Mouse (Mus musculus) neutrophil, adult 83 days (primary cell): ENCODE results near the gene Wfdc15b. TPM values are rescaled to one million over a fixed set of nuclear protein-coding genes. Genes with fewer than 3 reads are reported as not detected.

Experiments used
- total RNA-seq, 2 experiments: library from RNA; stranded (reverse); gene quantifications; one replicate each; pipeline ENCODE4 v1.2.4; 2023

Wfdc15b gene
- total RNA-seq, result not detected

DNA sequence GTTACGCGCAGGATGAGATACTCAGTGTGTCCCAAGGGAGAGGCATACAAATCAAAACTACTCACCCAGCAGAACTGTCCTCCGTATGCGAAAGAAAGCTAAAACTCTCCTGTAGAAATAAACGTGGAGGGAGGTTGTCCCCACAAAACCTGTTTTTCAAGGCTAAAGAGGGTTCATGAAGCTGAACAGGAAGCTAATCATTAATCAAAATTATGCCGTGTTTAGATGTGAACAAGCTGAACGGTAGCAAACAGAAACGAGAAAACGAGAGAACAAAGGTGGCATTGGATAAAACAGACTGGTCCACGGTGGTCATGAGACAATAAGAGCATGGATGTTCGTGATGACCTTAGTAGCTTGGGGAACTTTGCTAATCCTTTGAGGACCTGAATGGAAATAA is at the start of gene Wfdc15b:
Gene Wfdc15b, minus strand, starts transcription at position 139 of the 400 bp plus-strand sequence.

DNA sequence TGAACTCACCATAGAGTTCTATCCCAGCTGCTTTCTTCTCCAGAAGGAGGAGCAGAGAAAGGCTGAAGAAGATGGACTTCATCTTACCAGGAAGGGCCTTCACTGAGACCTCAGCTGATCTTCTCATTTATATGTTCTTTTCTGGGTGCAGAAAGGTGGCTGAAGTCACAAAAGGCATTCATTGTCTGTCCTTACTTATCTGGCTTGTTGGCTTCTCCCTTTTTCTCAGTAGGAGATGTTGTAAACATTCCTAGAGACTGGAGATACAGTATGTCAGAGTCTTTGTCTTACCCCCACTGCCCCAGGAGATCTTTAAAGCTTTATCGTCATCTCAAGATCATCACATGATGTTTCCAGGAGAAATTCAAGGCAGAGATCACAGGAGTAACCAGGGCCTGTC is 35.1 kb upstream of the Wfdc15b start, which contains the start of gene Svs3b:
Gene Svs3b, minus strand, starts transcription at position 101 of the 400 bp plus-strand sequence.

DNA sequence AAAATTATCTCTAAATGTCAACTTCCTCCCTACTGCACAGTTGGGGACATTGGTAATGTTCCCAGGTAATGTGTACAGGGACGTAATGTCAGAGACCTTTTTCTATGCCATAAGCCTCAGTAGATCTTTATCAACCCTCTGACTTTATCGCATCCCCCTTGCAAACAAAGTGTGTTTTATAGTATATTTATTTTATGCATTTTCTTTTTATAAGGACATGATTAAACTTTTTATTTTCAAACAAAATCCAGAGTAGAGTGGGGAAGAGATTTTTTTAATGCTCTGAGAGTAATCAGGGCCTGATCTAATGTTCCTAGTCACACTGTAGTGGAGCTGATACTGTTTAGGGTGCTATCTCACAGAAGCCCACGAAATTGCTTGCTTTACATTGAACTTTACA is 16.9 kb upstream of the Wfdc15b start, which contains the start of gene Svs2:
Gene Svs2, minus strand, starts transcription at position 101 of the 400 bp plus-strand sequence.

DNA sequence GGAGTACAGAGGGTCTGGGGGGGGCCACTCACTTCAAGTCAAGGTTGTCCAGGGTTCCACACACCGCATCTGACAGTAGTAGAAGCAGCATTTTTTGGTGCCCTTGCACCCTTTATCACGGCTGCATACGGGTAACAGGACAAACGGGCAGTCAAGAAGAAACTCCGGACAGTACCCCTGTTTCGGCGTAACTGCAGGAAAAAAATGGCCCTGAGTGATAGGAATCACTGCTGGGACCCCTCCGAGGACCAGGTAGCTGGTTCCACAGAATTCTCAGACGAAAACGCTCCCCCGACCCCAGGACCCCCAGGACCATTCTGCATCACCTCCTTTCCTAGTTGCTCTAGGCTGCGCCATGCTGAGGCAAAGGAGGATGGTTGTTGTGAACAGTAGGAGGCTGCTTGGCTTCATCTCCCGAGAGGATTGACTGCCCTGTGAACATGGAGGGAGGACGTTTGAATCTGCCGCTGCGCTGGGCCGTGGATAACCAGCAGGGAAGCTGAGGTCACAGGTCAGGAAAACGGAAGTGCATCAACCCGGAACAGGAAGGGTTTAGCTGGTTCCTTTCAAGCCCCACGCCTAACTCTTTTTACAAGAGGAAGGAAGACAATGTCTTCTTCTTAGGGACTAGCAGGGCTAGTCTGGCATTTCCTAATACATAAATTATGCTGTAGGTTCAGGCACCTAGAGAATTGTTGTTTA is 21.7 kb downstream of the Wfdc15b start, which contains the start of gene Wfdc15a:
Gene Wfdc15a, minus strand, starts transcription at position 505 of the 702 bp plus-strand sequence.

DNA sequence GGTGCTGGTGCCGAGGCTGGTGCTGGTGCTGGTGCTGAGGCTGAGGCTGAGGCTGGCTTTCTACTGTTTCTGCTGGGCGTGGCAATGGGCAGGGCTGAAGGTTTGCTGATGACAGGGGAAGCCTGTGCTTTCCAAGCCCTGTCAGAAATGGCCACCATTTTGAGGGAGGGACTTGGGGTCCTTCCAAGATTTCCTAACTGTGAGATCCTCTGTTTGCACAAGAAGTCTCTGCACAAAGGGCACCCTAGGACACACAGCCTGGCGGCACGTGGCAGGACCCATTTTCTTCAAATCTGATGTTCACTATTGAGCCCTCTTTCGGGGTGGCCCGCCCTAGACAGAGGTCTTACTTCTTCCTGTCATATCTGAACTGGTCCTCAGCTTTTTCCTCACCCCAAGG is 30.9 kb downstream of the Wfdc15b start, which contains the start of gene Wfdc12:
Gene Wfdc12, minus strand, starts transcription at position 33 of the 400 bp plus-strand sequence.

DNA sequence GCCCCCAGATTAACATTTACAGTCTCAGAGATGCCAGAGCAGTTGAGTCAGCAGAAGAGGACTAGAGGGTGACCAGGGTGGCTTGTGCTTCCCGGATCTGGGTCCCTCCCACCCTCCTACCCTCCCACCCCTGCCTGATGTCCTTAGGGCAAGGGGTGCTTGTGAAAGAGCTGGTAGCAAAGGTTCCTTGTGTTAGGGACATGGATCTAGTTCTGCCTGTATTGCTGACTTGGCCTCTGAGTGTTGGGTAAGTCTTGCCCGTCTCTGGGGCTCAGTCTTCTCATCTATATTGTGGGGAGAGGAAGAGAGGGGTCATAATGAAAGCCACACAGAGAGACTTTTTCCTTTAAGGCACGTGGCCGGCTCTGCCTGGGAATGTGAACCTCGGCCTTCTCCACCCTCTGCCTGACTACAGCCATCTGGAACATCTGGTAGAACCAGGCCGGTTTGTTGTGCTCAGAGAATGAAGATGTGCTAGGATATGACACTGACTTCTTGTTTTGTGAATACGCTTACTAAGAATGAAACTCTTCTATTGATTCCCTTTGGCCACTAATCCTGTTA is 38.7 kb downstream of the Wfdc15b start, which contains the start of gene Wfdc5:
Gene Wfdc5, minus strand, starts transcription at position 51 of the 564 bp plus-strand sequence.

DNA sequence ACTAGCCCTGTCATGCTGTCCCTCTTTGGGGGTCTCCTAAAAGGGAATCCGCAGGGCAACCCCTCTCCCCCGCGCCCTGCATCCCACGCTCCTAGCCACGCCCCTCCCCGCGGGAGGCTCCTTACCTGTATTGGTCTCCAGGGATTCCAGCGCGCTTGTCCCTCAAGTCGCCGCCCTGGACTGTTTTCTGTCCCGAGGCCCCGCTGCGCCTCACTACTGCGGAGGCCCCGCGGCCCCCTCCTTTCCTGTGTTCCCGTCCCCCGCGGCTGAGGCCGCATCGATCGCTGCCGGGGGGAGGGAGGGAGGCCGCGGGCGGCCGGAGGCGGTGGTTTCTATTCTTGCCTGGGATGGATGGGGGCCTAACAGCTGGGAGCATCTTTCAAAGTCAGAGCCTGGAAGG is 50.6 kb downstream of the Wfdc15b start, which contains the start of gene Kcns1:
Gene Kcns1, minus strand, starts transcription at position 212 of the 400 bp plus-strand sequence.

Other genes starting within 250 kb of the Wfdc15b start
- gene Ywhab, start 226.7 kb downstream of the Wfdc15b start, total RNA-seq, result 100 to 1,000 TPM; 147 to 148 TPM
- 10 to 100 TPM; 12.4 to 15.4 TPM for gene Pabpc1l, start 196.2 kb downstream of the Wfdc15b start, total RNA-seq
- 100 to 1,000 TPM; 149 to 157 TPM for gene Stk4, start 151.3 kb downstream of the Wfdc15b start, total RNA-seq
- gene Tomm34, start 150.5 kb downstream of the Wfdc15b start, total RNA-seq, result 10 to 100 TPM; 40.4 to 47.2 TPM
- gene Kcns1, start 50.5 kb downstream of the Wfdc15b start, total RNA-seq, result not detected
- not detected for gene Wfdc5, start 38.9 kb downstream of the Wfdc15b start, total RNA-seq
- gene Wfdc12, start 31.1 kb downstream of the Wfdc15b start, total RNA-seq, result not detected
- gene Wfdc15a, start 21.5 kb downstream of the Wfdc15b start, total RNA-seq, result not detected
- not detected for gene Svs2, start 16.8 kb upstream of the Wfdc15b start, total RNA-seq
- gene Svs3b, start 35.0 kb upstream of the Wfdc15b start, total RNA-seq, result not detected
- gene Svs4, start 56.8 kb upstream of the Wfdc15b start, total RNA-seq, result not detected
- not detected for gene Svs3a, start 67.6 kb upstream of the Wfdc15b start, total RNA-seq
- not detected for gene Svs6, start 95.1 kb upstream of the Wfdc15b start, total RNA-seq
- not detected for gene Svs5, start 111.1 kb upstream of the Wfdc15b start, total RNA-seq
- gene Slpi, start 167.4 kb upstream of the Wfdc15b start, total RNA-seq, result 100 to 1,000 TPM; 492 to 509 TPM
- not detected for gene Rbpjl, start 181.5 kb upstream of the Wfdc15b start, total RNA-seq
- gene Matn4, start 183.5 kb upstream of the Wfdc15b start, total RNA-seq, result not detected
- gene Sdc4, start 222.2 kb upstream of the Wfdc15b start, total RNA-seq, result 1 to 10 TPM; 1.3 to 1.4 TPM
- gene Sys1, start 235.3 kb upstream of the Wfdc15b start, total RNA-seq, result 10 to 100 TPM; 26.3 to 27.8 TPM
- gene Gm20458, start 239.3 kb upstream of the Wfdc15b start, total RNA-seq, result 1 to 10 TPM in 1 of 2 experiments, not detected in 1; 1.7 TPM